Mouse (Mus musculus) forebrain, embryonic 11.5 days (tissue): Measurements from ENCODE around the gene Suz12. TPM values are rescaled to one million over a fixed set of nuclear protein-coding genes. Genes with fewer than 3 reads are reported as not detected.

Experiments used
- ATAC-seq: fragments of 200-750 bp; cut with Nextera tagmentation; replicated peaks from 2 replicates; pipeline ENCODE4 v1.8.0; 2017; ENCODE audit warnings: moderate TSS enrichment; ENCODE audit not compliant: low FRiP score
- DNase-seq: peaks from one replicate; pipeline ENCODE4 v3.0.0-alpha.2; 2017; ENCODE audit warnings: low spot score
- H3K27ac ChIP-seq: fragments of 300-500 bp; sonication (generic); 2 replicates; pipeline ENCODE4 v1.5.1; 2014; ENCODE audit warnings: low read depth, low read length
- H3K27me3 ChIP-seq: fragments of 300-500 bp; sonication (generic); 2 replicates; pipeline ENCODE4 v1.6.1; 2014; ENCODE audit warnings: mild to moderate bottlenecking, low read length, mixed read lengths; ENCODE audit not compliant: control insufficient read depth, insufficient read depth
- H3K36me3 ChIP-seq: fragments of 300-500 bp; sonication (generic); 2 replicates; pipeline ENCODE4 v1.6.1; 2014; ENCODE audit warnings: mild to moderate bottlenecking, low read length, moderate library complexity, mixed read lengths; ENCODE audit not compliant: control insufficient read depth, insufficient read depth
- H3K4me1 ChIP-seq: fragments of 300-500 bp; sonication (generic); replicated peaks from 2 replicates; pipeline ENCODE4 v1.6.1; 2014; ENCODE audit warnings: low read length, mixed read lengths; ENCODE audit not compliant: control insufficient read depth, insufficient read depth
- H3K4me2 ChIP-seq: fragments of 300-500 bp; sonication (generic); 2 replicates; pipeline ENCODE4 v1.6.1; 2014; ENCODE audit warnings: low read depth, mild to moderate bottlenecking, low read length, moderate library complexity, mixed read lengths; ENCODE audit not compliant: severe bottlenecking
- H3K4me3 ChIP-seq: fragments of 300-500 bp; sonication (generic); 2 replicates; pipeline ENCODE4 v1.5.1; 2014; ENCODE audit warnings: low read depth, low read length
- H3K9ac ChIP-seq: fragments of 300-500 bp; sonication (generic); 2 replicates; pipeline ENCODE4 v1.6.1; 2014; ENCODE audit warnings: low read length
- H3K9me3 ChIP-seq: fragments of 300-500 bp; sonication (generic); 2 replicates; pipeline ENCODE4 v1.6.1; 2016; ENCODE audit warnings: low read length, mixed read lengths; ENCODE audit not compliant: control insufficient read depth
- WGBS: fragments of 180-500 bp; shearing (Covaris S2); extraction: QIAGEN DNeasy Blood & Tissue Kit; methylation state at CpG from one replicate; pipeline ENCODE4 v1.1.7; 2014; 5-methylcytosine and 5-hydroxymethylcytosine counted together
- polyA plus RNA-seq: library from polyadenylated mRNA; unstranded; fragments of >200 nt; fragmentation: Nextera tagmentation; extraction: Ambion mirVana; gene quantifications from 2 replicates; pipeline ENCODE4 v1.2.1, GENCODE M21; 2014

Gene Suz12
- polyA plus RNA-seq, 1 experiment from 2014 or later: 35.4 TPM

DNA sequence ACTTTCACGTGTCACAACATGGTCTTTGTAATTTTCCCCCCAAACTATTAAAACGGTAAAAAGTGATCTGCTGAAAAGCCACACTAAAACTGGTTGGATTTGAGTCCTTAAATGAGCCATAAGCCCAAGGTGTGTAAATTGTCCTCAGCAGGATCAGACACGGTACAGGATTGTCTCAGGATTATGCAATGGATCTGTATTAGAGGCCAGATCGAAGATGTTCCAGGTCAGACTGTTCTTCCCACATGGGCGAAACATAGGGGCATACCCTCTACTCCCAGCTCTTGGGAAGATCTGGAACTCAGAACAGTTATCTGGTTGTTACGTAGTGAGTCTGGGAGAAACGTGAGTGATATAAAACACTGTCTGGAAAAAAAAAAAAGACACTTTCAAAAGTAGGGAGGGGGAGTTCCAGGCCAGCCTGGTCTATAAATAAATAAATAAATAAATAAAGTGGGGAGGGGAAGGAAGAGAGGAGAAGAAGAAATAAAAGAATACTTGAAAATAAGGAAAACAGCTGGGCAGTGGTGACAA lies 88.9 kb downstream of the Suz12 start:
- H3K9ac ChIP-seq: no peak overlapping the region
- no peaks in the 10 kb centered on the region for H3K36me3 ChIP-seq
- no peak overlapping the region for H3K4me2 ChIP-seq
- peaks cover 2% of the 10 kb centered on the region; the same call in 1 of the 2 replicates for H3K4me1 ChIP-seq
- H3K27ac ChIP-seq: no peak overlapping the region
- H3K9me3 ChIP-seq: no peaks in the 10 kb centered on the region
- H3K4me3 ChIP-seq: no peak overlapping the region
- no peaks in the 10 kb centered on the region for H3K27me3 ChIP-seq
- DNase-seq (no peak), ATAC-seq (no peak)
- 84% methylated on average over 7 of the region's 7 CpGs for WGBS

Other genes starting within 250 kb of the Suz12 start
- 90.7 and 91.8 TPM in 2 replicates for gene Utp6, start 30.7 kb upstream of the Suz12 start, polyA plus RNA-seq
- 35.0 and 37.4 TPM in 2 replicates for gene Crlf3, start 87.9 kb downstream of the Suz12 start, polyA plus RNA-seq
- gene Atad5, start 96.3 kb downstream of the Suz12 start, polyA plus RNA-seq: 21.8 and 25.7 TPM in 2 replicates
- 31.8 and 32.1 TPM in 2 replicates for gene Tefm, start 149.1 kb downstream of the Suz12 start, polyA plus RNA-seq
- 0.24 and 0.68 TPM in 2 replicates for gene Adap2, start 161.0 kb downstream of the Suz12 start, polyA plus RNA-seq
- 3.0 and 3.3 TPM in 2 replicates for gene Rnf135, start 190.7 kb downstream of the Suz12 start, polyA plus RNA-seq
- gene Rhot1, start 215.9 kb downstream of the Suz12 start, polyA plus RNA-seq: 63.1 and 73.7 TPM in 2 replicates